Mouse (Mus musculus) heart, embryonic 16.5 days (tissue): ENCODE measurements around the gene Adgrv1. TPM values are rescaled to one million over a fixed set of nuclear protein-coding genes. Genes with fewer than 3 reads are reported as not detected.

Experiments used
- ATAC-seq: fragments of 200-750 bp; cut with Nextera tagmentation; replicated peaks from 2 replicates; pipeline ENCODE4 v1.8.0; 2017; ENCODE audit warnings: moderate number of reproducible peaks; ENCODE audit not compliant: insufficient read depth, low FRiP score; ENCODE audit errors: extremely low read depth
- H3K27ac ChIP-seq: fragments of 300-500 bp; sonication (generic); 2 replicates; pipeline ENCODE4 v1.5.1; 2014; ENCODE audit warnings: mild to moderate bottlenecking, low read length, control low read depth, moderate library complexity
- H3K27me3 ChIP-seq: fragments of 300-500 bp; sonication (generic); 2 replicates; pipeline ENCODE4 v1.6.1; 2014; ENCODE audit warnings: low read length, mixed read lengths; ENCODE audit not compliant: control insufficient read depth, insufficient read depth
- H3K36me3 ChIP-seq: fragments of 300-500 bp; sonication (generic); 2 replicates; pipeline ENCODE4 v1.6.1; 2014; ENCODE audit not compliant: control insufficient read depth, insufficient read depth
- H3K4me1 ChIP-seq: fragments of 300-500 bp; sonication (generic); 2 replicates; pipeline ENCODE4 v1.6.1; 2014; ENCODE audit warnings: low read length, mixed read lengths; ENCODE audit not compliant: control insufficient read depth, insufficient read depth
- H3K4me2 ChIP-seq: fragments of 300-500 bp; sonication (generic); 2 replicates; pipeline ENCODE4 v1.6.1; 2014; ENCODE audit warnings: low read depth, mild to moderate bottlenecking, control low read depth, low read length
- H3K4me3 ChIP-seq: fragments of 300-500 bp; sonication (generic); 2 replicates; pipeline ENCODE4 v1.5.1; 2014; ENCODE audit warnings: mild to moderate bottlenecking, control low read depth, low read length
- H3K9ac ChIP-seq: fragments of 300-500 bp; sonication (generic); 2 replicates; pipeline ENCODE4 v1.6.1; 2014; ENCODE audit warnings: low read length, control low read depth
- H3K9me3 ChIP-seq: fragments of 300-500 bp; sonication (generic); replicated peaks from 2 replicates; pipeline ENCODE4 v1.6.1; 2016; ENCODE audit warnings: low read length; ENCODE audit not compliant: control insufficient read depth
- WGBS: fragments of 180-500 bp; shearing (Covaris S2); extraction: QIAGEN DNeasy Blood & Tissue Kit; methylation state at CpG from one replicate; pipeline ENCODE4 v1.1.7; 2014; 5-methylcytosine and 5-hydroxymethylcytosine counted together
- polyA plus RNA-seq: library from polyadenylated mRNA; unstranded; fragments of >200 nt; fragmentation: Nextera tagmentation; extraction: Ambion mirVana; gene quantifications from 2 replicates; pipeline ENCODE4 v1.2.1, GENCODE M21; 2015

The Adgrv1 gene
- polyA plus RNA-seq, 1 experiment from 2014 or later = 0.81 TPM

DNA sequence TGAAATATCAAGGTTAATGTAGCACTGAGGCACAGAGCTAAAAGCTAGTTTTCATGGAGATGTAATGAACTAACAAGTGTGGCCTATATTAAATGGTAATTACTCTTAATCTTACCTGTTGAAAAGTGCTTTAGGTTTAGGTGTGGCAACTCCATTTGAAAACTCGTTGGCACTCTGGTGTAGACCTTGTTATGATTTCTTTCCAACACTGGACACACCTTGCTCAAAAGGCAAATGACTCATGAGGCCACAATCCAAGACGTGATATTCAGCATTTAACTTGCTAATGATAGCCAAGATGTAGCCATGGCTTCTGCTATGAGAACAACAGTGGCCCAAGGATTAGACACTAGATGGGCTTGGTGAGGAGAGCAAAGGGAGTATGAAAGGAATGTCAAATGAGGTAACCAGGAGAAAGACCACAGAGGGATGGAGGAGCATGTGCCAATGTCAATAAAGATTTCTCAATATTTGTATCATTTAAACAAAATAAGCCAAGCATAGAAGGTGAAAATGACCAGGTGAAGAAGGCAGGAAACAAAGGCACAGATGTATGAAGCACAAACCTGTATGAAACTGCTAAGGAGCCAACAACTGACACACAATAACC is 289.9 kb downstream of the Adgrv1 start:
- H3K9me3 ChIP-seq = no peaks in the 10 kb centered on the region; the same call in 1 of the 2 replicates

GRCm38 (mm10) chr13:81335241-81335640 is 297.7 kb downstream of the Adgrv1 start:
- H3K9me3 ChIP-seq = no peaks in the 10 kb centered on the region
- ATAC-seq = no peak
- H3K4me3 ChIP-seq = no peak overlapping the region
- no peak overlapping the region for H3K4me2 ChIP-seq
- 80% methylated on average over 1 of the region's 1 CpGs for WGBS
- H3K27me3 ChIP-seq = no peaks in the 10 kb centered on the region
- H3K27ac ChIP-seq = no peak overlapping the region
- no peaks in the 10 kb centered on the region for H3K4me1 ChIP-seq
- no peak overlapping the region for H3K9ac ChIP-seq
- H3K36me3 ChIP-seq = no peaks in the 10 kb centered on the region

More for the DNA sequence above, 289.9 kb downstream of the Adgrv1 start:
- Histone ChIP-seq H3K4me3 (no peak overlapping the region), H3K4me2 (no peak overlapping the region), H3K36me3 (no peaks in the 10 kb centered on the region), H3K9ac (no peak overlapping the region), H3K4me1 (no peaks in the 10 kb centered on the region), H3K27ac (no peak overlapping the region), H3K27me3 (no peaks in the 10 kb centered on the region)
- 61% methylated on average over 2 of the region's 2 CpGs for WGBS
- no peak for ATAC-seq

- H3K4me1 ChIP-seq = no peaks in the 10 kb centered on the region
- H3K36me3 ChIP-seq = no peaks in the 10 kb centered on the region
- H3K4me2 ChIP-seq = no peak overlapping the region
- no peak overlapping the region for H3K4me3 ChIP-seq
- H3K9ac ChIP-seq = no peak overlapping the region
- H3K27ac ChIP-seq = no peak overlapping the region
- ATAC-seq = peak; percentile 69
- WGBS = 32% methylated on average over 3 of the region's 3 CpGs
- H3K9me3 ChIP-seq = no peaks in the 10 kb centered on the region
- no peaks in the 10 kb centered on the region for H3K27me3 ChIP-seq
Measured at GRCm38 (mm10) chr13:81332018-81332417, 300.9 kb downstream of the Adgrv1 start.

DNA sequence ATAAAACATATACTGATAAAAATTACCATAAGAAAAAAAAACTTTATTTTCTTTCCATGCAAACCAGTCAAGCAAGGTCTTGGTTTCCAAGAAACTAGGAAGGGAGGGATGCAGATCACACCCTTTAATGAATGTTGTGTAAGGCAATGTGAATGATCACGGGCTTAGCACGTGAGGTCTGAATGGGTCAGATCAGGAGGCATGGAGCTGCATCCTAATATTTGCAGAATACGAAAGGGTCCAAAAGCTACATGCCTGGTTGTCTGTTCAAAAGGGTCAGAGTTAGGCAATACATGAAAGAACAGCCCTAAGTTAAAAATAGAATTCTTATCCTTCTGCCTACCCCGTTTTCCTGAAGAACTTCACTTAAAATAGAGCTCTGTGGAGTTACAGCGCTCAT is 303.2 kb downstream of the Adgrv1 start:
- no peak overlapping the region for H3K27ac ChIP-seq
- 69% methylated on average over 5 of the region's 5 CpGs for WGBS
- H3K9ac ChIP-seq = no peak overlapping the region
- H3K4me3 ChIP-seq = no peak overlapping the region
- ATAC-seq = no peak
- no peaks in the 10 kb centered on the region for H3K27me3 ChIP-seq
- H3K9me3 ChIP-seq = no peaks in the 10 kb centered on the region
- H3K36me3 ChIP-seq = no peaks in the 10 kb centered on the region
- no peaks in the 10 kb centered on the region for H3K4me1 ChIP-seq
- no peak overlapping the region for H3K4me2 ChIP-seq

GRCm38 (mm10) chr13:81328181-81328580 is 304.8 kb downstream of the Adgrv1 start:
- H3K27me3 ChIP-seq = no peaks in the 10 kb centered on the region
- H3K9ac ChIP-seq = no peak overlapping the region
- H3K4me2 ChIP-seq = no peak overlapping the region
- no peak overlapping the region for H3K27ac ChIP-seq
- WGBS = 84% methylated on average over 1 of the region's 1 CpGs
- H3K36me3 ChIP-seq = no peaks in the 10 kb centered on the region
- no peaks in the 10 kb centered on the region for H3K9me3 ChIP-seq
- no peak for ATAC-seq
- H3K4me3 ChIP-seq = no peak overlapping the region
- H3K4me1 ChIP-seq = no peaks in the 10 kb centered on the region

GRCm38 (mm10) chr13:81325606-81326215 is 307.2 kb downstream of the Adgrv1 start:
- H3K4me2 ChIP-seq = no peak overlapping the region
- no peak overlapping the region for H3K4me3 ChIP-seq
- H3K4me1 ChIP-seq = no peaks in the 10 kb centered on the region
- ATAC-seq = no peak
- H3K27me3 ChIP-seq = no peaks in the 10 kb centered on the region
- no peak overlapping the region for H3K27ac ChIP-seq
- H3K9ac ChIP-seq = no peak overlapping the region
- no peaks in the 10 kb centered on the region for H3K9me3 ChIP-seq
- WGBS = 92% methylated on average over 2 of the region's 2 CpGs
- no peaks in the 10 kb centered on the region for H3K36me3 ChIP-seq

DNA sequence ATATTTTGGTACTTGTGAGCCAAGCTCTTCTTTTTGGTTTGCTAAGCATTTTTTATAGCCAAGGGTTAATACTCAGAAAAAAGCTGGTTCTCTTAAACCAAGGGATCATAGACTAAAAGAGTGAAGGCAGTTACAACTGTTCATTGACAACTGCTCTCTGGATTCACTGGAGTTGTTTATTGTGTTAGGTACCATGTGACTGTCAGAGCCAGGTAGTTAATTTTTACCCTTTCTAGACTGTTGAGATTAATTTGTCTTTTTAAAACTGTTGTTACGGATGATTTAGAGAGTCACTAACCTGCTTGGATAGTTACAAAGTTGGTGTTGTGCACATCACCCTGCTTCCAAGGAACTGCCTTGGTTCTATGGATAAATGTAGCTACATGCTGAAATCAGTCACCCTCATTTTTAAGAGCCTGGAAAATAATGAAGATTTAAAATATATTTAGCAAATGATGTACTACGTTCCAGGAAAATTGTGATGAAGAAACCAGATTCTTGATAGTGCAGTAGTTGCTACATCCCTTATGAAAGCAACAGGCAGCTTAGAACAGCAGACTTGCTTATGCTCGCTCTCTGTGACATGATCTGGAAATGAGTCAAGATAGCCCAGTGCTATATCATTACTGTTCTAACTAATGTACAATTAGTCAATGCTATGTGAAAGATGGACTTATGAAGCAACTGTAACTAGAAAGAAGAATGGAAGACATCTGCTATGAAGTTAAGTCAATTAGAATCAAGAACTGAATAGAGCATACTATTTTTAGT is 309.2 kb downstream of the Adgrv1 start:
- no peak overlapping the region for H3K4me2 ChIP-seq
- no peaks in the 10 kb centered on the region for H3K27me3 ChIP-seq
- no peaks in the 10 kb centered on the region for H3K36me3 ChIP-seq
- H3K27ac ChIP-seq = no peak overlapping the region
- no peak overlapping the region for H3K9ac ChIP-seq
- no peaks in the 10 kb centered on the region for H3K9me3 ChIP-seq
- no peaks in the 10 kb centered on the region for H3K4me1 ChIP-seq
- 79% methylated on average over 3 of the region's 3 CpGs for WGBS
- no peak for ATAC-seq
- H3K4me3 ChIP-seq = no peak overlapping the region

DNA sequence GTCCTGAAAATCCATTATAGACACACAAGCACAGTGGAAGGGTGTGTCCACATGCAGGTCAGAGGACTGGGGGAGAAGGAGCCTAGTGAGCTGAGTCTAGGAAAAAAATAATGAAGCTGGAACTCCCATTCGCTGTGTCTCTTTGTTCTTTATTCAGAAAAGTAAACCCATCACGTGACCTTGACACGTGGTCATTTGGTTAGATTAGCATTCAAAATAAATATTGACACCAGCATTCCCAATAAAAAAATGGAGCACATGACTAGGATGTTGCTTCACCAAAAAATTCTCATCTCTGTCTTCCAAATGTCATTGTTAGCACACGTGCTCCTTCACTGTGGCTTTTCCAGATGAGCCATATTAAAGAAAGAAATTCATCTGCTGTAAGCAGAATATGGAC is 316.4 kb downstream of the Adgrv1 start:
- H3K27me3 ChIP-seq = no peaks in the 10 kb centered on the region
- H3K4me2 ChIP-seq = no peak overlapping the region
- H3K36me3 ChIP-seq = no peaks in the 10 kb centered on the region
- H3K4me3 ChIP-seq = no peak overlapping the region
- WGBS = 86% methylated on average over 4 of the region's 4 CpGs
- H3K27ac ChIP-seq = no peak overlapping the region
- peaks cover 4% of the 10 kb centered on the region; the same call in 1 of the 2 replicates for H3K4me1 ChIP-seq
- H3K9ac ChIP-seq = no peak overlapping the region
- H3K9me3 ChIP-seq = no peaks in the 10 kb centered on the region
- no peak for ATAC-seq
